Mouse (Mus musculus): ENCODE measurements at regions not wholly inside any gene's neighbourhood (a gene's known extent, or its start where the extent isn't known, plus 50 kb on each side); places are given as distances from the start of the nearest gene placed in this dataset.

GRCm38 (mm10) chr4:131381529-131381928 is 437.3 kb downstream of the Matn1 start:
- no peak for DNase-seq

- no peak for DNase-seq
Measured at GRCm38 (mm10) chr4:131383862-131384261, 439.7 kb downstream of the Matn1 start.

GRCm38 (mm10) chr4:131386961-131387360 is 442.8 kb downstream of the Matn1 start:
- no peak for DNase-seq

GRCm38 (mm10) chr4:131391119-131391923 is 446.8 kb downstream of the Ptpru start:
- DNase-seq, result no peak

GRCm38 (mm10) chr4:131391924-131392297 is 446.2 kb downstream of the Ptpru start:
- no peak for DNase-seq

- DNase-seq, result no peak
Measured at GRCm38 (mm10) chr4:131392478-131392877, 445.6 kb downstream of the Ptpru start.

GRCm38 (mm10) chr4:131396226-131396840 is 441.8 kb downstream of the Ptpru start:
- no peak for DNase-seq

GRCm38 (mm10) chr4:131397161-131397560 is 440.9 kb downstream of the Ptpru start:
- no peak for DNase-seq

- peak; percentile 25 to 58 for DNase-seq
Measured at GRCm38 (mm10) chr4:131400756-131401155, 437.3 kb downstream of the Ptpru start.

GRCm38 (mm10) chr4:131401255-131401654 is 436.8 kb downstream of the Ptpru start:
- DNase-seq, result no peak

- DNase-seq, result no peak
Measured at GRCm38 (mm10) chr4:131405376-131406017, 432.6 kb downstream of the Ptpru start.

- DNase-seq, result no peak
Measured at GRCm38 (mm10) chr4:131407464-131407863, 430.6 kb downstream of the Ptpru start.

- no peak for DNase-seq
Measured at GRCm38 (mm10) chr4:131408644-131409043, 429.4 kb downstream of the Ptpru start.

- DNase-seq, result peak in 1 of 2 experiments; percentile 19
Measured at GRCm38 (mm10) chr4:131409805-131410204, 428.3 kb downstream of the Ptpru start.

- no peak for DNase-seq
Measured at GRCm38 (mm10) chr4:131411936-131412335, 426.2 kb downstream of the Ptpru start.

- DNase-seq, result no peak
Measured at GRCm38 (mm10) chr4:131413380-131413779, 424.7 kb downstream of the Ptpru start.

- DNase-seq, result no peak
Measured at GRCm38 (mm10) chr4:131415453-131415852, 422.6 kb downstream of the Ptpru start.

- DNase-seq, result no peak
Measured at GRCm38 (mm10) chr4:131416209-131416608, 421.9 kb downstream of the Ptpru start.

GRCm38 (mm10) chr4:131417159-131417748 is 420.8 kb downstream of the Ptpru start:
- DNase-seq, result no peak

GRCm38 (mm10) chr4:131425311-131425710 is 412.8 kb downstream of the Ptpru start:
- DNase-seq, result no peak

- no peak for DNase-seq
Measured at GRCm38 (mm10) chr4:131427871-131428270, 410.2 kb downstream of the Ptpru start.

GRCm38 (mm10) chr4:131429356-131429755 is 408.7 kb downstream of the Ptpru start:
- DNase-seq, result no peak

GRCm38 (mm10) chr4:131430420-131430819 is 407.7 kb downstream of the Ptpru start:
- DNase-seq, result no peak
